Mouse (Mus musculus) stomach, embryonic 14.5 days (tissue): ENCODE results near the gene Lingo1. TPM values are rescaled to one million over a fixed set of nuclear protein-coding genes. Genes with fewer than 3 reads are reported as not detected.

Experiments used
- ATAC-seq: fragments of 200-750 bp; cut with Nextera tagmentation; 2 replicates; pipeline ENCODE4 v1.8.0; 2017; ENCODE audit warnings: low read depth, moderate TSS enrichment; ENCODE audit not compliant: insufficient number of reproducible peaks, insufficient read depth, low FRiP score
- H3K27ac ChIP-seq: fragments of 300-500 bp; sonication (generic); 2 replicates; pipeline ENCODE4 v1.5.1; 2014; ENCODE audit warnings: mild to moderate bottlenecking, low read length, moderate library complexity, mixed read lengths
- H3K27me3 ChIP-seq: fragments of 300-500 bp; sonication (generic); 2 replicates; pipeline ENCODE4 v1.6.1; 2014; ENCODE audit warnings: low read length, control low read depth, mixed read lengths; ENCODE audit not compliant: control insufficient read depth, insufficient read depth
- H3K36me3 ChIP-seq: fragments of 300-500 bp; sonication (generic); 2 replicates; pipeline ENCODE4 v1.6.1; 2014; ENCODE audit warnings: mild to moderate bottlenecking, control low read depth, low read length, moderate library complexity, mixed read lengths; ENCODE audit not compliant: control insufficient read depth, insufficient read depth
- H3K4me1 ChIP-seq: fragments of 300-500 bp; sonication (generic); 2 replicates; pipeline ENCODE4 v1.6.1; 2014; ENCODE audit warnings: low read length, control low read depth, mixed read lengths; ENCODE audit not compliant: control insufficient read depth, insufficient read depth
- H3K4me2 ChIP-seq: fragments of 300-500 bp; sonication (generic); replicated peaks from 2 replicates; pipeline ENCODE4 v1.6.1; 2014; ENCODE audit warnings: low read depth, low read length, control low read depth
- H3K4me3 ChIP-seq: fragments of 300-500 bp; sonication (generic); 2 replicates; pipeline ENCODE4 v1.5.1; 2014; ENCODE audit warnings: low read depth, low read length, control low read depth
- H3K9ac ChIP-seq: fragments of 300-500 bp; sonication (generic); replicated peaks from 2 replicates; pipeline ENCODE4 v1.6.1; 2014; ENCODE audit warnings: low read depth, mild to moderate bottlenecking, control low read depth, low read length, moderate library complexity, mixed read lengths
- H3K9me3 ChIP-seq: fragments of 300-500 bp; sonication (generic); 2 replicates; pipeline ENCODE4 v1.6.1; 2016; ENCODE audit warnings: low read depth, low read length, control low read depth; ENCODE audit not compliant: control insufficient read depth
- WGBS: fragments of 180-500 bp; shearing (Covaris S2); extraction: QIAGEN DNeasy Blood & Tissue Kit; methylation state at CpG from one replicate; pipeline ENCODE4 v1.1.7; 2014; 5-methylcytosine and 5-hydroxymethylcytosine counted together
- polyA plus RNA-seq: library from polyadenylated mRNA; unstranded; fragments of >200 nt; fragmentation: Nextera tagmentation; extraction: Ambion mirVana; gene quantifications from 2 replicates; pipeline ENCODE4 v1.2.1, GENCODE M21; 2014

The Lingo1 gene
- polyA plus RNA-seq = 3.0 and 3.5 TPM in 2 replicates

DNA sequence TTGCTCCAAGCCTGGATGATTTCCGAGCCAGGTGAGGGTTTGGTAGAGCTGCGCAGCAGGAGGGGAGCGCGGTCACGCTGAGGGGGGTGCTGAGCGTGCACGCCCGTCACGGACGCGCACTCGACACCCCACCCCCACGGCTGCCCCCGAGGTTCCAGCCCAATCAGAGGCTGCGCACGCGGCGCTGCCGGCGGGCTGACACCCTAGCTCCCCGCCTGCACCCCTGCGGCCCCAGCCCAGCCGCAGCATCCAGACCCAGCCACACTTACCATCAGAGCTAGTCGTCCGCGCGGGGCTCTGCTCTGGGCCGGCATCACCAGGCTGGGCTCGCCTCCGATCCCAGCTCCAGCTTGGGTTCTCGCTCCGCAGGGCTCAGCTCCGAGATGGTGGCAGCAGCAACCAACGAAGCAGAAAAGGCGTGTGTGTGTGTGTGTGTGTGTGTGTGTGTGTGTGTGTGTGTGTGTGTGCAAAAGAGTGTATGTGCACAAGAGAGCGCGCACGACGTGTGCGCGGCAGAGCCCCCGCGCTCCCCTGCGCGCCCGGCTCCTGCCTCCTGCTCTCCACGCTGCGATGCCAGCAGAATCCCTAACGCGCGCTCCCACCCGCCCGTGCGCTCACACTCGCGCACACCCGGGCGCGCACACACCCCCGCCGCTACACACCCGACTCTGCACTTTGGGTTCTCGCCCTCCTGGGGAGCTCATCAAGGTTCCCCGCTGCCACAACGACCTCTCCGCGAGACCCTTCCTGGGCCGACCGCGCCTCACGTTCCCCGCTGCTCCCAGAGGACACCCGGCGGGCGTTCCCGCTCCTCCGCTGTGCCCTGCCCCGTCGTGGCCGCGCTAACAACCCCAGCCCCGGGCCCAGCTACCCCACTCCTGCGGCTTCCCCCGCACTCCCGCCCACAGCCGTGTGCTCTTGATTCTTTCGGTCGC, at the start of gene Lingo1:
TSS of gene Lingo1 (minus strand) at position 748 of the 935 bp plus-strand sequence.
- H3K9me3 ChIP-seq = no peaks in the 10 kb centered on the region
- peaks cover 41% of the 10 kb centered on the region for H3K27me3 ChIP-seq
- no peak; the same call in 1 of the 2 replicates for ATAC-seq
- 1% methylated on average over 84 of the region's 88 CpGs for WGBS
- no peaks in the 10 kb centered on the region for H3K36me3 ChIP-seq
- 0 out of 2 replicates have a peak within 1 kb of the TSS, but pooled peaks have one; percentile 2 for H3K9ac ChIP-seq
- no peak within 1 kb of the TSS for H3K27ac ChIP-seq
- H3K4me2 ChIP-seq = peak within 1 kb of the TSS; percentile 67
- peak within 1 kb of the TSS; percentile 34 for H3K4me3 ChIP-seq
- H3K4me1 ChIP-seq = no peaks in the 10 kb centered on the region

DNA sequence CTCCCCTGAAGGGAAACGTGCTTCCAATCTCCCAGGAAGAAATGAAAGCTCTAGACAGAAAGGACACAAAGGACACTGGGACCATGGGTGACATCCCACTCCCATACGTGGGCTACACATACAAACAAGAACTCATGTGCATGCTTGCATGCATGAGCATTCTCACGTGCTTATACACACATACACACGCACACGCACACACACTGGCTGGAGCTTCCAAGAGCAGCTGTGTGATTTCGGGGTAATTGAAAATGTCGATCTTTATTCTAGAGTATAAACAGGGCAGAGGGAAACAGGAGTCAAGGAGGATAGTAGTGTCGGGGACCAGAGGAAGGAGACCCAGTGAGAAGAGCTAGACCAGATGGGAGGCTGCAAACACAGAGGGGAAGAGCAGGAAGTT, 48.4 kb upstream of the Lingo1 start:
- Histone ChIP-seq H3K9me3 (no peaks in the 10 kb centered on the region), H3K36me3 (no peaks in the 10 kb centered on the region), H3K4me2 (no peak overlapping the region; the same call in 1 of the 2 replicates), H3K4me1 (peaks cover 23% of the 10 kb centered on the region), H3K27me3 (no peaks in the 10 kb centered on the region), H3K9ac (no peak overlapping the region), H3K4me3 (no peak overlapping the region), H3K27ac (no peak overlapping the region)
- WGBS = 43% methylated on average over 8 of the region's 8 CpGs
- ATAC-seq = 0 out of 2 replicates have a peak, but pooled peaks have one; percentile 8

DNA sequence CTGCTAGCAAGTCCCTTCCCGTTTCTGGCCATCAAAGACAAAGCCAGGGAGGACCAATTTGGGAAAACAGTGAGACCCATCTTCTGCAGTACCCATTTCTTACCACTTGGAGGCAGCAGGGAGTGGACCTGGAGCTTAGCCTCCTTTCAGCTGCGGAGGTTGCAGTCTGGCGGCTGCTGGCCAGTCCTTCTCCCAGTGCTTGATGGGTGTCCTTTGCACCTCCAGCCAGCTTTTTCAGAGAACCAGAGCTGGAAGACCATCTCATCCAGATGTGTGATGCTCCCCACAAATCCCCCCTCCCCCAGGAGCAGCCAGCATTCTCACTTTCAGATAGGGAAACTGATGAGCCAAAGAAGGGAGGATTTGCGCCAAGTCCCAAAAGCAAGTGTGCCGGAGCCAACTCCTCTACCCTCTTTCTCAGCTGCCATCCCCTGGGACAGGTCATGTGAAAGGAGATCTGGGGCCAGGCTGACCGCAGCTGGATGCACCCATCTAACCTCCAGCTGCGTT, 47.5 kb upstream of the Lingo1 start:
- no peak for ATAC-seq
- no peak overlapping the region for H3K9ac ChIP-seq
- H3K4me1 ChIP-seq = peaks cover 23% of the 10 kb centered on the region
- WGBS = 38% methylated on average over 7 of the region's 7 CpGs
- H3K36me3 ChIP-seq = no peaks in the 10 kb centered on the region
- H3K4me3 ChIP-seq = no peak overlapping the region
- H3K9me3 ChIP-seq = no peaks in the 10 kb centered on the region
- no peak overlapping the region for H3K4me2 ChIP-seq
- no peaks in the 10 kb centered on the region for H3K27me3 ChIP-seq
- no peak overlapping the region for H3K27ac ChIP-seq

DNA sequence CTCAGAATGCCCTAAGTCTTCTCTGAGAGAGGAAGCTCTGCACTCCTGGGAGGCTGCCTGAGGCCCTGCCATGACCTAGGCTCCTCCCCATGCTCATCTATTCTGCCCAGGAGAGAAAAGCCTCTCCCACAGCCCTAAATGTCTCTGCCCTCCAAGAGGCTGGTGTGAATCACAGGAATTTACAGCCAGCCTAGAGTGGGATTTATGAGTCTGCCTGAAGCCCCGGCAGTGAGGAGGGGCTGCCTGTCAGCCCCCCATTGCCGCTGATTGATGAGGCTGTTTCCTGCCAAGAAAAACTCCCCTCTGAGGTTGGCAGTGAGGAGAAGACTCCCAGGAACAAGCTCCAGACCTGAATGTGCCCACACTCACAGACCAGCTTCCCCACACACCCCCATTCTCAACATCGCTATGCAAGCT, 46.0 kb upstream of the Lingo1 start:
- H3K27ac ChIP-seq = no peak overlapping the region
- H3K4me2 ChIP-seq = no peak overlapping the region
- H3K4me3 ChIP-seq = no peak overlapping the region
- no peak overlapping the region for H3K9ac ChIP-seq
- H3K9me3 ChIP-seq = no peaks in the 10 kb centered on the region
- WGBS = 15% methylated on average over 3 of the region's 3 CpGs
- no peaks in the 10 kb centered on the region for H3K27me3 ChIP-seq
- peaks cover 23% of the 10 kb centered on the region for H3K4me1 ChIP-seq
- no peaks in the 10 kb centered on the region for H3K36me3 ChIP-seq
- peak; percentile 33; the same call in 1 of the 2 replicates for ATAC-seq

DNA sequence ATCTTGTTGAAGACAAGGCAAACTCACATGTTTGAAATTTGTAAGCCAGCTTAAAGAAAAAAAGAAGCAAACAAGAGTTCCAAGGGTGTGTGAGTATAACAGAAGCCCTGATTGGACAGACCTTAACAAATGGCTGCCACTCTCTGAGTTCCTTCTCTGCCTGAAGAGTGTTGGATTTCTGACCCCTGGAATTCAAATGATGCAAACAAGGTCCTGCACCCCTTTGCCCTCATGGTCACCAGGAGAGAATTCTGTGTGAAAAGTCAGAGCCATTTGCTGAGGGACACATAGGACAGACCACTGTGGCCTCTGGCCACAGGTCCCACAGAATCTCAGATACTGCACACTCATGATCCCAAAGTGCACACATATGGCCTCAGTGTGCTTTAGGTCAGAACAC, 45.6 kb upstream of the Lingo1 start:
- no peak overlapping the region for H3K27ac ChIP-seq
- H3K36me3 ChIP-seq = no peaks in the 10 kb centered on the region
- H3K9ac ChIP-seq = no peak overlapping the region
- H3K27me3 ChIP-seq = no peaks in the 10 kb centered on the region
- no peak for ATAC-seq
- peaks cover 23% of the 10 kb centered on the region for H3K4me1 ChIP-seq
- H3K4me2 ChIP-seq = no peak overlapping the region
- H3K9me3 ChIP-seq = no peaks in the 10 kb centered on the region
- H3K4me3 ChIP-seq = no peak overlapping the region

DNA sequence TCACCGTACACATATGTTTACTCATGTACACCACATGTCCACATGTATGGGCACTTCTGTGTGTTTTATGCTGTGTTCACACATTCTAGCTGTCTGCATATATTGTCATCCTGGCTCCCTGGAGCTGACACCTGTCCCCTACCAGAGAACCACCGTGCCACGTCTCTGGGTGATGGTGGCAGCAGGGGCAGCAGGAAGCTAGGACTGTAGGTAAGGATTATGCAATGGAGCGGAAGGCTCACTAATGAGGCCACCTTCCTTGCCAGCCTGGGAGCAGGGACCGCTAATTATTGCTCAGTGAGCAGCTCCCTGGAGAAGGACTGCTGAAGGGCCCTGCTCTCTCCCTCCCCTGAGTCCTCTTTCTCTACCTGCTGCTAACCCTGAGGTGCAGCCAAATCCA, 44.5 kb upstream of the Lingo1 start:
- H3K4me1 ChIP-seq = peaks cover 23% of the 10 kb centered on the region
- H3K4me2 ChIP-seq = no peak overlapping the region
- H3K27ac ChIP-seq = no peak overlapping the region
- H3K27me3 ChIP-seq = no peaks in the 10 kb centered on the region
- H3K36me3 ChIP-seq = no peaks in the 10 kb centered on the region
- H3K9ac ChIP-seq = no peak overlapping the region
- no peak overlapping the region for H3K4me3 ChIP-seq
- no peaks in the 10 kb centered on the region for H3K9me3 ChIP-seq
- 76% methylated on average over 5 of the region's 5 CpGs for WGBS
- ATAC-seq = no peak

DNA sequence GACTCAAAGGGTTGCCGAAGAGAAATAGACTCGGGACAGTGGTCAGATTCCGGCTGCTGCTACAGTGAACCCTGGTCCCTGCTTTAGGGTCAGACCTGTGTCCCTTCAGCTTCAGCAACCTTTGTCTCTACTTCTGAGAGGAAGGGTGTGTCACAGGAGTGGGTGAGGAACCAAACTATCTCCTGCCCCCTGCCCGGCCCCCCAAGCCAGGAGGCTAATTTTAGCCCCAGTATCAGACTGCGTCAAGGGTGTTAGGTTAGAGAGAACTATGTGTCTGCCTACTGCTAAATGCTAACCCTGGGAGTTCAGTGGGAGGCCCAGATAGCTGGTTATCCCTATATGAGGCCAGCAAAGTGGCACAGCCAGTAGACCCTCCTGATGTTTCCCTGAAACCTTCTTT, 38.9 kb upstream of the Lingo1 start:
- Histone ChIP-seq H3K36me3 (no peaks in the 10 kb centered on the region), H3K4me1 (0 out of 2 replicates have a peak, but pooled peaks cover 4% of the 10 kb centered on the region), H3K4me2 (no peak overlapping the region), H3K9ac (no peak overlapping the region), H3K27ac (no peak overlapping the region), H3K9me3 (no peaks in the 10 kb centered on the region), H3K27me3 (no peaks in the 10 kb centered on the region), H3K4me3 (no peak overlapping the region)
- no peak for ATAC-seq
- 73% methylated on average over 5 of the region's 5 CpGs for WGBS

DNA sequence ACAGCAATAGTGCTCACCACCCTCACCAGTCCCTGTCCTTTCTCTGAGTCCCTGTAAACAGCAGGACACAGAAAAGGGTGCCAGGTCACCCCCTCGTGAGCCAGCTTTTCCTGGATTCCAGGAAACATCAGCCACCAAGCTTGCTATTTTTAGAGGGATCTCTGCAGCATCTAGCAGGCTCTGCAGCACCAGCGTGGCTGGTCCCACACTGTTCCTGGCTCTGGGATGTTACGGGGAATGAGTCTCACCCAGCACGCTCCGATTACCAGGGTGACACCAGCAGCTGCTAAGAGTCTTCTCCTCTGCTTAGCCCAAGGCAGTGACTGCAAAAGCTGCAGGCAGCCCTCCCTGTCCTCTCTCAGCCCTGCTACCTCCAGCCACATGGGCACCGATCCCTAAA, 36.6 kb upstream of the Lingo1 start:
- WGBS = 31% methylated on average over 6 of the region's 6 CpGs
- Histone ChIP-seq H3K9ac (no peak overlapping the region), H3K9me3 (no peaks in the 10 kb centered on the region), H3K4me3 (no peak overlapping the region), H3K27ac (no peak overlapping the region), H3K36me3 (no peaks in the 10 kb centered on the region), H3K4me2 (no peak overlapping the region), H3K27me3 (no peaks in the 10 kb centered on the region), H3K4me1 (0 out of 2 replicates have a peak, but pooled peaks cover 8% of the 10 kb centered on the region)
- ATAC-seq = no peak
